Mouse (Mus musculus) hindbrain, embryonic 16.5 days (tissue): ENCODE results near the gene Fuk. TPM values are rescaled to one million over a fixed set of nuclear protein-coding genes. Genes with fewer than 3 reads are reported as not detected.

Experiments
- ATAC-seq: fragments of 200-750 bp; cut with Nextera tagmentation; 2 replicates; pipeline ENCODE4 v1.8.0; 2017; ENCODE audit warnings: moderate TSS enrichment, moderate library complexity
- H3K27ac ChIP-seq: fragments of 300-500 bp; sonication (generic); 2 replicates; pipeline ENCODE4 v1.5.1; 2014; ENCODE audit warnings: low read depth, mild to moderate bottlenecking, control low read depth, low read length, moderate library complexity
- H3K27me3 ChIP-seq: fragments of 300-500 bp; sonication (generic); replicated peaks from 2 replicates; pipeline ENCODE4 v1.6.1; 2014; ENCODE audit warnings: low read length; ENCODE audit not compliant: control insufficient read depth, insufficient read depth
- H3K36me3 ChIP-seq: fragments of 300-500 bp; sonication (generic); 2 replicates; pipeline ENCODE4 v1.6.1; 2014; ENCODE audit warnings: mild to moderate bottlenecking, low read length, moderate library complexity, mixed read lengths; ENCODE audit not compliant: control insufficient read depth, insufficient read depth
- H3K4me1 ChIP-seq: fragments of 300-500 bp; sonication (generic); 2 replicates; pipeline ENCODE4 v1.6.1; 2014; ENCODE audit warnings: low read depth, low read length; ENCODE audit not compliant: control insufficient read depth, insufficient read depth
- H3K4me2 ChIP-seq: fragments of 300-500 bp; sonication (generic); 2 replicates; pipeline ENCODE4 v1.6.1; 2014; ENCODE audit warnings: mild to moderate bottlenecking, low read length, control low read depth, moderate library complexity
- H3K4me3 ChIP-seq: fragments of 300-500 bp; sonication (generic); 2 replicates; pipeline ENCODE4 v1.5.1; 2014; ENCODE audit warnings: mild to moderate bottlenecking, low read length, control low read depth, moderate library complexity
- H3K9ac ChIP-seq: fragments of 300-500 bp; sonication (generic); 2 replicates; pipeline ENCODE4 v1.6.1; 2014; ENCODE audit warnings: low read depth, mild to moderate bottlenecking, control low read depth, low read length, moderate library complexity
- H3K9me3 ChIP-seq: fragments of 300-500 bp; sonication (generic); 2 replicates; pipeline ENCODE4 v1.6.1; 2014; ENCODE audit warnings: mild to moderate bottlenecking, low read length, moderate library complexity; ENCODE audit not compliant: control insufficient read depth
- WGBS: fragments of 180-500 bp; shearing (Covaris S2); extraction: QIAGEN DNeasy Blood & Tissue Kit; methylation state at CpG from one replicate; pipeline ENCODE4 v1.1.7; 2014; 5-methylcytosine and 5-hydroxymethylcytosine counted together
- polyA plus RNA-seq: library from polyadenylated mRNA; unstranded; fragments of >200 nt; fragmentation: Nextera tagmentation; extraction: Ambion mirVana; gene quantifications from 2 replicates; pipeline ENCODE4 v1.2.1, GENCODE M21; 2015

Fuk gene
- polyA plus RNA-seq, 1 experiment from 2014 or later: 8.1 TPM

DNA sequence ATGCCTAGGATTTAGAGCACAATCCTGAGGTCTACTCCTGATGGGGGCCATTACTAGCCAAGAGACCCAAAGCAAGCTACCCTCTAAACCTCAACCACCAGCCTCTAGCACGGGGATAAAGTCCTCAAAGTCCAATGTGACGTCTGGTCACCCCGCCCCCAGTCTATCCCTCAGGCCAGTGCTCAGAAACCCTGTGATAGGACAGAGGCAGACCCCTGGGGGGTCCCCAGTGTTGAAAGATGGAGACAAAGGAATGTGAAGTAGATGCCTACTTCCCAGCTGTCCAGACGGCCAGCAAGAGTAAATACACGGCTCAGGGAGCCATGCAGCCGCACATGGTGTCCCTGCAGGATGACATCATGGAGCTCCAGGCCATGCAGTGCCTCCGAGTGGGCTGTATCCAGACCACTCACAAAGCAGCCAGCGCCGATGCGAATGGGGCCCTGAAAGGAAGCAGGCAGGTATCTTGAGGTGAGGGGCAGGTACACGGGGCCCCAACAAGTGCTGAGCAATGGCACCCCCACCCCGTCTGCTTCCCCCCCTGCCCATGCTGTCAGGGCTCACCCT, 12.3 kb downstream of the Fuk start:
- Histone ChIP-seq H3K36me3 (peaks cover 2% of the 10 kb centered on the region; the same call in 1 of the 2 replicates), H3K9me3 (no peaks in the 10 kb centered on the region), H3K4me1 (no peaks in the 10 kb centered on the region), H3K27me3 (no peaks in the 10 kb centered on the region), H3K9ac (no peak overlapping the region), H3K4me3 (no peak overlapping the region), H3K4me2 (no peak overlapping the region), H3K27ac (no peak overlapping the region)
- 72% methylated on average over 12 of the region's 12 CpGs for WGBS
- ATAC-seq: no peak

DNA sequence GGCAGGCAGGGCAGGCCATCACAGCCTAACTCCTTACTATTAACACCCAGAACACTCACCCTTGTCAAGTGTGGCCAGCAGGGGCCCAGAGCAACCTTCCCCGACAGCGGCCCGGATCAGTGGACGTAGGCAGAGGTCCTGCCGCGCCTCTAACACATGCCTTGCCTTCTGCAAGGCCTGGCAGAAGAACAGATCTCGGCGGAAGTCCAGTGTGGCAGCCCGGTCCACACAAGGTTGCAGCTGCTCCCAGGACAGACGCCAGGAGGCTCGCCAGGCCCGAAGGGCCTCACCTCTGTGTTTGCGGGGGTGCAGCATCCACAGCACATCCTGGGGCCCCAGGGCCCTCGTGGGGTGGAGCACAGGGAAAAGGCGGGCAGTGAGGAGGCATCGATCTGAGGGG, 13.4 kb downstream of the Fuk start:
- no peak overlapping the region for H3K4me3 ChIP-seq
- ATAC-seq: no peak
- H3K4me2 ChIP-seq: no peak overlapping the region
- H3K36me3 ChIP-seq: peaks cover 12% of the 10 kb centered on the region
- no peak overlapping the region for H3K9ac ChIP-seq
- H3K27me3 ChIP-seq: no peaks in the 10 kb centered on the region
- no peaks in the 10 kb centered on the region for H3K4me1 ChIP-seq
- 86% methylated on average over 16 of the region's 16 CpGs for WGBS
- H3K27ac ChIP-seq: no peak overlapping the region
- no peaks in the 10 kb centered on the region for H3K9me3 ChIP-seq

GRCm38 (mm10) chr8:110888441-110888840, 13.8 kb downstream of the Fuk start:
- Histone ChIP-seq H3K27me3 (no peaks in the 10 kb centered on the region), H3K4me2 (no peak overlapping the region), H3K27ac (no peak overlapping the region), H3K4me3 (no peak overlapping the region), H3K9me3 (no peaks in the 10 kb centered on the region), H3K9ac (no peak overlapping the region), H3K4me1 (no peaks in the 10 kb centered on the region), H3K36me3 (peaks cover 15% of the 10 kb centered on the region)
- ATAC-seq: no peak
- 91% methylated on average over 8 of the region's 8 CpGs for WGBS

GRCm38 (mm10) chr8:110887551-110887950, 14.7 kb downstream of the Fuk start:
- Histone ChIP-seq H3K36me3 (peaks cover 24% of the 10 kb centered on the region), H3K4me1 (no peaks in the 10 kb centered on the region), H3K4me2 (no peak overlapping the region), H3K4me3 (no peak overlapping the region), H3K9ac (no peak overlapping the region), H3K27me3 (no peaks in the 10 kb centered on the region), H3K9me3 (no peaks in the 10 kb centered on the region), H3K27ac (no peak overlapping the region)
- 93% methylated on average over 10 of the region's 10 CpGs for WGBS
- ATAC-seq: no peak

DNA sequence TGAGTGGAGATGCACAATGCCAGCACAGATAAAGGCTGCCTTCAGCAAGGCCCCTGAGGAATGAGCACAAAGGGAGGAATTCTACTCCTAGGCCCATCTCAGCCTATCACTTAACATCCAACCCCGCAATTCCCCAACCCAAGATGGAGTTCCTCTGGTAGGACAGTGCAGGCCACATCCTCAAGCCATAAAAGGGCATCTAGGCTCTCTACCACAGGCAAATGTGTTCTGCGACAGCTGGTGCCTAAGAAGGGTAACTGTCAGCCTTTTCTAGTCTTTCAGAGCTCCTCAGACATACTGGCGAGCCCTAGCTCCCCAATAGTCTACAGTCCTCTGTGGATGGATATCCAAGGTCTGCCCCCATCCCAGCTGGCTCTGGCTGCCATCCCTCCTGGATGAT, 15.7 kb downstream of the Fuk start:
- H3K27me3 ChIP-seq: no peaks in the 10 kb centered on the region
- H3K9ac ChIP-seq: no peak overlapping the region
- peaks cover 31% of the 10 kb centered on the region for H3K36me3 ChIP-seq
- H3K27ac ChIP-seq: no peak overlapping the region
- H3K4me3 ChIP-seq: no peak overlapping the region
- no peak for ATAC-seq
- 93% methylated on average over 3 of the region's 3 CpGs for WGBS
- H3K4me2 ChIP-seq: no peak overlapping the region
- H3K4me1 ChIP-seq: no peaks in the 10 kb centered on the region
- H3K9me3 ChIP-seq: no peaks in the 10 kb centered on the region

GRCm38 (mm10) chr8:110883824-110884223, 18.5 kb downstream of the Fuk start:
- Histone ChIP-seq H3K27me3 (no peaks in the 10 kb centered on the region), H3K9me3 (no peaks in the 10 kb centered on the region), H3K36me3 (peaks cover 37% of the 10 kb centered on the region), H3K4me3 (no peak overlapping the region), H3K4me2 (no peak overlapping the region), H3K4me1 (no peaks in the 10 kb centered on the region), H3K27ac (no peak overlapping the region), H3K9ac (no peak overlapping the region)
- ATAC-seq: no peak
- WGBS: 93% methylated on average over 18 of the region's 18 CpGs

DNA sequence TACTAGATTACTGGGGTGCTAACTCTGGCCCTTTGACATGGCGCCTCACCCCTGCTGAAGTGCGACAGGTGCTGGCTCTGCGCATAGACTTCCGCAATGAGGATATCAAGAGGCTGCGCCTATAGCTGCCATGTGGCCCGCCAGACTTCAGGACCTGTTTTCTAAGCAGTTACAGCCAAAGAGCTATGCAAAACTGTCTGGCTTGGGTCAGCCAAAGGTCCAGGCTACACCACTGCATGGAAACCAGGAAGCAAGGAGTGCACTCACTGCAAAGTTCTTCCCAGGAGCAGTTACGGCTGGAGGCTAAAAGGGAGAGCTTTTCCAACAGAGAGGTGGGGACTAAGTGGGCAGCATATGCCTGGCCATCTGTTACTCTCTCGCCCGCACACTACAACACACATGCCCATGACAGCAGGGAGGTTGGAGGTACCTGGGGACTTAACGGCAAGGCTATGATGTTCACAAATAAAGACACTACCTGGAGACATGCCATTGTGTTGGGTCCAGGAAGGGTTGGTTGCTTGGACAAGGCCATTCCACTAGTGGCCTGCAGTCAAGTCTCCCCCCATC, 20.5 kb downstream of the Fuk start:
- Histone ChIP-seq H3K36me3 (peaks cover 37% of the 10 kb centered on the region), H3K4me2 (no peak overlapping the region), H3K27me3 (no peaks in the 10 kb centered on the region), H3K4me1 (no peaks in the 10 kb centered on the region), H3K9ac (no peak overlapping the region), H3K4me3 (no peak overlapping the region), H3K27ac (no peak overlapping the region), H3K9me3 (no peaks in the 10 kb centered on the region)
- 90% methylated on average over 10 of the region's 10 CpGs for WGBS
- ATAC-seq: no peak

- H3K4me1 ChIP-seq: no peaks in the 10 kb centered on the region
- H3K36me3 ChIP-seq: peaks cover 34% of the 10 kb centered on the region
- no peak for ATAC-seq
- 97% methylated on average over 4 of the region's 4 CpGs for WGBS
- H3K9me3 ChIP-seq: no peaks in the 10 kb centered on the region
- H3K27me3 ChIP-seq: no peaks in the 10 kb centered on the region
- no peak overlapping the region for H3K27ac ChIP-seq
- H3K9ac ChIP-seq: no peak overlapping the region
- H3K4me2 ChIP-seq: no peak overlapping the region
- no peak overlapping the region for H3K4me3 ChIP-seq
These were observed 24.4 kb downstream of the Fuk start for GRCm38 (mm10) chr8:110877862-110878261.

DNA sequence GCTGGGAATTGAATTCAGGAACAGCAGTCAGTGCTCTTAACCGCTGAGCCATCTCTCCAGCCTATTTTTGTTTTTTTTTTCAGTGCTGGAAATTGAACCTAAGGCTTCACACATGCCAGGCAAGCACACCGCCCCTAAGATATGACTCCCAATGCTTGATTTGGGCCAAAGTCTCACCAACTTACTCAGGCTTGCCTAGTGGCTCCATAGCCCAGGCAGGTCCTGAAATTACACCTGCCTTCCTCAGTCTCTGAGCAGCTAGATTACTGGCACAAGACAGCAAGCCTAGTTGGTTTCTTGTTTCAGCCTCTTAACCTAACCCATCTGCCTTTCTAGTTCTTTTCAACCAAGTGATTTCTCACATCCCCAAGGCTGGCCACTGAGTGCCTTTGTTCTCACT, 31.8 kb downstream of the Fuk start:
- 97% methylated on average over 2 of the region's 2 CpGs for WGBS
- H3K27ac ChIP-seq: no peak overlapping the region
- H3K4me2 ChIP-seq: no peak overlapping the region
- no peak for ATAC-seq
- H3K9me3 ChIP-seq: no peaks in the 10 kb centered on the region
- peaks cover 35% of the 10 kb centered on the region for H3K36me3 ChIP-seq
- no peaks in the 10 kb centered on the region for H3K27me3 ChIP-seq
- no peaks in the 10 kb centered on the region for H3K4me1 ChIP-seq
- H3K9ac ChIP-seq: no peak overlapping the region
- H3K4me3 ChIP-seq: no peak overlapping the region
